Mouse (Mus musculus) embryonic facial prominence, embryonic 11.5 days (tissue): ENCODE data around the gene Slc25a17. TPM values are rescaled to one million over a fixed set of nuclear protein-coding genes. Genes with fewer than 3 reads are reported as not detected.

Experiments used
- ATAC-seq: fragments of 200-750 bp; cut with Nextera tagmentation; replicated peaks from 2 replicates; pipeline ENCODE4 v1.8.0; 2017; ENCODE audit warnings: low read depth; ENCODE audit not compliant: insufficient number of reproducible peaks, low FRiP score, low TSS enrichment
- DNase-seq: peaks from one replicate; pipeline ENCODE4 v3.0.0-alpha.2; 2015; ENCODE audit warnings: low spot score
- H3K27ac ChIP-seq: fragments of 300-500 bp; sonication (generic); replicated peaks from 2 replicates; pipeline ENCODE4 v1.5.1; 2014; ENCODE audit warnings: mild to moderate bottlenecking, low read depth, low read length, control low read depth
- H3K27me3 ChIP-seq: fragments of 300-500 bp; sonication (generic); 2 replicates; pipeline ENCODE4 v1.6.1; 2014; ENCODE audit warnings: mild to moderate bottlenecking, low read length, moderate library complexity, mixed read lengths; ENCODE audit not compliant: control insufficient read depth, insufficient read depth
- H3K36me3 ChIP-seq: fragments of 300-500 bp; sonication (generic); replicated peaks from 2 replicates; pipeline ENCODE4 v1.6.1; 2014; ENCODE audit warnings: low read depth, mild to moderate bottlenecking, low read length, moderate library complexity, mixed read lengths; ENCODE audit not compliant: control insufficient read depth, insufficient read depth
- H3K4me1 ChIP-seq: fragments of 300-500 bp; sonication (generic); 2 replicates; pipeline ENCODE4 v1.6.1; 2014; ENCODE audit warnings: low read length, mixed read lengths; ENCODE audit not compliant: control insufficient read depth, insufficient read depth
- H3K4me2 ChIP-seq: fragments of 300-500 bp; sonication (generic); 2 replicates; pipeline ENCODE4 v1.6.1; 2014; ENCODE audit warnings: low read depth, mild to moderate bottlenecking, control low read depth, low read length, moderate library complexity
- H3K4me3 ChIP-seq: fragments of 300-500 bp; sonication (generic); 2 replicates; pipeline ENCODE4 v1.5.1; 2014; ENCODE audit warnings: low read depth, low read length, control low read depth
- H3K9ac ChIP-seq: fragments of 300-500 bp; sonication (generic); replicated peaks from 2 replicates; pipeline ENCODE4 v1.6.1; 2014; ENCODE audit warnings: mild to moderate bottlenecking, control low read depth, low read length
- H3K9me3 ChIP-seq: fragments of 300-500 bp; sonication (generic); replicated peaks from 2 replicates; pipeline ENCODE4 v1.6.1; 2016; ENCODE audit warnings: mild to moderate bottlenecking, low read length, inconsistent platforms, mixed read lengths; ENCODE audit not compliant: control insufficient read depth
- WGBS: fragments of 180-500 bp; shearing (Covaris S2); extraction: QIAGEN DNeasy Blood & Tissue Kit; methylation state at CpG from one replicate; pipeline ENCODE4 v1.1.7; 2014; 5-methylcytosine and 5-hydroxymethylcytosine counted together
- polyA plus RNA-seq: library from polyadenylated mRNA; unstranded; fragments of >200 nt; fragmentation: Nextera tagmentation; extraction: Ambion mirVana; gene quantifications from 2 replicates; pipeline ENCODE4 v1.2.1, GENCODE M21; 2014

The Slc25a17 gene
- polyA plus RNA-seq, 1 experiment from 2014 or later = 125 TPM

- Histone ChIP-seq H3K4me3 (no peak overlapping the region), H3K36me3 (peaks cover under 1% of the 10 kb centered on the region)
- 61% methylated on average over 3 of the region's 3 CpGs for WGBS
Measured at GRCm38 (mm10) chr15:81330816-81331433, 29.7 kb downstream of the Slc25a17 start.

GRCm38 (mm10) chr15:81329721-81330369, 30.8 kb downstream of the Slc25a17 start:
- no peak overlapping the region for H3K27ac ChIP-seq
- no peaks in the 10 kb centered on the region; the same call in 1 of the 2 replicates for H3K36me3 ChIP-seq
- H3K4me1 ChIP-seq = no peaks in the 10 kb centered on the region
- H3K27me3 ChIP-seq = no peaks in the 10 kb centered on the region
- no peak overlapping the region for H3K4me3 ChIP-seq
- no peak overlapping the region for H3K4me2 ChIP-seq
- ATAC-seq (no peak; the same call in 1 of the 2 replicates), DNase-seq (peak; percentile 79)
- no peaks in the 10 kb centered on the region for H3K9me3 ChIP-seq
- WGBS = 32% methylated on average over 5 of the region's 5 CpGs
- no peak overlapping the region for H3K9ac ChIP-seq

More at GRCm38 (mm10) chr15:81330816-81331433, 29.7 kb downstream of the Slc25a17 start:
- no peak for ATAC-seq
- H3K4me2 ChIP-seq = no peak overlapping the region
- no peaks in the 10 kb centered on the region for H3K9me3 ChIP-seq
- DNase-seq = no peak
- H3K27me3 ChIP-seq = no peaks in the 10 kb centered on the region
- H3K9ac ChIP-seq = no peak overlapping the region
- H3K4me1 ChIP-seq = no peaks in the 10 kb centered on the region
- no peak overlapping the region for H3K27ac ChIP-seq

DNA sequence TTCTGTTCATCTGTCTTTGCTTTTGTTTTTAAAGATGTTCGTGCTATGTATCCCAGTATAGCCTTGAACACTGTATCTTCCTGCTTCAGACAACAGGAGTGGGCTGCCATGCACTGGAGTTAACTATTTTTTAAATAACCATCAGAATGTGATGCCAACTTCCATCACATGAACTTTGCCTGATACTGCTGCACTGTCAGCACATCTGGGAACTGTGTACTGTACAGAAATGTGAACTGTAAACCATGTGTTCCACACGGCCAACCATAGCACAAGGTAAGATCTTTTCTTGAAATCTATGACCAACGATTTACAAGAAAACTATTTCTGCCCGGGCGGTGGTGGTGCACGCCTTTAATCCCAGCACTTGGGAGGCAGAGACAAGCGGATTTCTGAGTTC, 33.1 kb downstream of the Slc25a17 start:
- no peaks in the 10 kb centered on the region; the same call in 1 of the 2 replicates for H3K36me3 ChIP-seq
- no peaks in the 10 kb centered on the region for H3K27me3 ChIP-seq
- ATAC-seq (no peak), DNase-seq (no peak)
- no peaks in the 10 kb centered on the region for H3K9me3 ChIP-seq
- H3K4me2 ChIP-seq = no peak overlapping the region
- no peak overlapping the region for H3K27ac ChIP-seq
- H3K9ac ChIP-seq = no peak overlapping the region
- no peaks in the 10 kb centered on the region for H3K4me1 ChIP-seq
- 96% methylated on average over 7 of the region's 7 CpGs for WGBS
- H3K4me3 ChIP-seq = no peak overlapping the region

- no peak overlapping the region for H3K4me3 ChIP-seq
- H3K27ac ChIP-seq = no peak overlapping the region
- no peak for ATAC-seq
- no peak overlapping the region for H3K4me2 ChIP-seq
- H3K9ac ChIP-seq = no peak overlapping the region
- H3K36me3 ChIP-seq = peaks cover 2% of the 10 kb centered on the region
- no peaks in the 10 kb centered on the region for H3K27me3 ChIP-seq
- no peak for DNase-seq
- 72% methylated on average over 4 of the region's 4 CpGs for WGBS
- H3K4me1 ChIP-seq = no peaks in the 10 kb centered on the region
- H3K9me3 ChIP-seq = no peaks in the 10 kb centered on the region
Measured at GRCm38 (mm10) chr15:81324979-81325378, 35.6 kb downstream of the Slc25a17 start.

GRCm38 (mm10) chr15:81320137-81320536, 40.5 kb downstream of the Slc25a17 start:
- no peak for ATAC-seq
- no peak overlapping the region for H3K4me2 ChIP-seq
- H3K9ac ChIP-seq = no peak overlapping the region
- no peaks in the 10 kb centered on the region for H3K4me1 ChIP-seq
- peaks cover 5% of the 10 kb centered on the region for H3K36me3 ChIP-seq
- DNase-seq = no peak
- no peaks in the 10 kb centered on the region for H3K9me3 ChIP-seq
- no peak overlapping the region for H3K4me3 ChIP-seq
- H3K27ac ChIP-seq = no peak overlapping the region
- WGBS = 93% methylated on average over 3 of the region's 3 CpGs
- H3K27me3 ChIP-seq = no peaks in the 10 kb centered on the region

DNA sequence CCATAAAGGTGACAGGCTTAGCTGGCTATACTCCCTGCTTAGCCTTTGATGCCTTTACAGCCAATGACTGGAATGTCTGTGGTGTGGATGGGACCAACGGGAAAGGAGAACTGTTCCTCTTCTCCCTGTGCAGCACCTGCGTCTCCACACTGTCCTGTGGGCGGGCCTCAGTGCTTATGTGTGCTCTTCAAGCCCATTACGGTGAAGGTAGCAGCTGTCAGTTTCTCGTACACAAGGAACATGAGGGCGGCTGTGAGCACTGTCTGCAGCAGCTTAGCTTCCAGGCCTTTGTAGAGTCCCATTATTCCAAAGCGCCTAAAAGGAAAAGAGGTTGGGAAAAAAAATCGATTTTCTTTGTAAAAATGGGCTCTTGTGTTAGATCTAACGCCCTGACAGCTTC, 41.1 kb downstream of the Slc25a17 start:
- Histone ChIP-seq H3K4me1 (no peaks in the 10 kb centered on the region), H3K36me3 (peaks cover 5% of the 10 kb centered on the region), H3K4me2 (no peak overlapping the region), H3K9ac (no peak overlapping the region), H3K4me3 (no peak overlapping the region), H3K27ac (no peak overlapping the region), H3K9me3 (no peaks in the 10 kb centered on the region), H3K27me3 (no peaks in the 10 kb centered on the region)
- DNase-seq (no peak), ATAC-seq (no peak)
- WGBS = 93% methylated on average over 9 of the region's 9 CpGs

DNA sequence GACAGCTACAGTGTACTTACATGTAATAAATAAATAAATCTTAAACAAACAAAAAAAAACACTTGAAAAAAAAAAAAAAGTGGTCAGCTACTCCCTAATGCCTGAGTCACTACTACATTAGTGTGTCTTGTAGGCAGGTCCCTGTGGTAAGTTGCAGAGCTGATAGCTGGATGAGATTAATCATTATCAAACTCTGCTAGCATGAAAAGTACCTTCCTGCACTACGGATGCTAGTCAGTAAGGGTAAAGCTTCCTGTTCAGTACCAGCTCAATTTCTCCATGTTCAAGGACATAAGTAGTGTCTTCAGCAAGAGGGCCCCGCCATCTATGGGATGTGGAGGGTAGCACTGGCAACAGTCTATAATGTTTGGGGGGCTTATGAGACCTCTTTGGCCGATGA, 46.7 kb downstream of the Slc25a17 start:
- H3K4me1 ChIP-seq = no peaks in the 10 kb centered on the region
- H3K9ac ChIP-seq = no peak overlapping the region
- 93% methylated on average over 3 of the region's 3 CpGs for WGBS
- peaks cover 3% of the 10 kb centered on the region for H3K36me3 ChIP-seq
- H3K27ac ChIP-seq = no peak overlapping the region
- ATAC-seq = no peak
- no peaks in the 10 kb centered on the region for H3K9me3 ChIP-seq
- DNase-seq = no peak
- H3K4me3 ChIP-seq = no peak overlapping the region
- H3K4me2 ChIP-seq = no peak overlapping the region
- H3K27me3 ChIP-seq = no peaks in the 10 kb centered on the region

DNA sequence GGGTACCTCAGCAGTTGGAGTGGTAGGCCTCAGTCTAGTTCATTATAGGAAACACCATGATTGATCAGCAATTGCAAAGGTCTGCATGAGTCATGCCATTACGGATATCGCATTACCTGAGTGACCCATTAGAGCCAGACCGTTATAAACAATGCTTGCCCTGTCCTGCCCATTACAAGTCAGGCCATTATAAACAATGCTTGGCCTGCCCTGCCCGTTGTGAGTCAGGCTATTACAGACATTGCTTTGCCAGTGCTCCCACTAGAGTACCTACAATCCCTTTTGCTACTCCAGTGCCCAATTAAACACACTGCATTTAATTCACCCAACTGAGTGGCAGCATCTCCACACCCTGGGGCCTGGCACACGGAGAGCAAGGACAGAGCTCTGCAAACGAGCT, 49.6 kb downstream of the Slc25a17 start:
- Histone ChIP-seq H3K9ac (no peak overlapping the region), H3K4me3 (no peak overlapping the region), H3K4me2 (no peak overlapping the region), H3K27ac (no peak overlapping the region), H3K9me3 (no peaks in the 10 kb centered on the region), H3K27me3 (no peaks in the 10 kb centered on the region), H3K36me3 (no peaks in the 10 kb centered on the region; the same call in 1 of the 2 replicates), H3K4me1 (no peaks in the 10 kb centered on the region)
- ATAC-seq = no peak
- no peak for DNase-seq
- 63% methylated on average over 6 of the region's 6 CpGs for WGBS
